Mouse (Mus musculus): ENCODE results near the gene Map4k1.

Map4k1 gene

DNA sequence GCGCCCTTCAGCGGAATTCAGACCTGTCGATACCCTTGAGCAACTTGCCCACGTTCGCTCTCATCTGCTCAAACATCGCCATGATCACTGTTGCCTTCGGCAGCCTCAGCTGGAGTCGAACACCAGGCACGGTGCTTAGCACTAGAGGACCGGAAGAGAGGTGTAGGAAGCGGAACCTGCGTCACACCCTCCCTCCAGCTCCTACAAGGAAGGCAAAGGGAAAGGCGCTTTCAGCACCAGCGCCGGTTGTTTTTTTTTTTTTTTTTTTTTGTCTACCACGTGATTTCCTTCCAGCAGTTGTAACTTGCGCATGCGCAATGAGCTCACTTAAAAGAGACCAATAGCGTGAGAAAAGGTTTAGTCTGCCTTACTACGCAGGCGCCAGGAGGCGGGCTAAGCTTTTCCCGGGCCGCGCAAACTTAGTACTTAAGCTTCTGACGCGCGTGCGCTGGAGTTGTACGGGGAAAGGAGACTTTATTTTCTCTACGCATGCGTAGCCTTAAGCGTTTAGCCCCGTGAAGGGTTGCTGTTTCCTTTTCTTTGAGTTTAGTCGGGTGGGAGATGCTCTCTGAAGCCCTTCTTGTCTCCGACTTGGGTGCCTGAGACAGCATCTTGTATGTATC lies at the start of gene Map4k1, which contains the start of gene Eif3k:
TSS of gene Map4k1 (plus strand) at position 400 of the 623 bp plus-strand sequence.
TSS of gene Eif3k (minus strand) at position 214 of the 623 bp plus-strand sequence.
- in situ Hi-C loops (cut with MboI, MseI), result loop anchor here (10.0 kb wide), 1 partner anchor 53 kb away; no protein-coding TSS in a partner anchor

- in situ Hi-C loops (cut with MboI, MseI), result no loop called here
These were observed 49.3 kb upstream of the Map4k1 start for GRCm38 (mm10) chr7:28932421-28933041.

GRCm38 (mm10) chr7:28933825-28934224 lies 48.0 kb upstream of the Map4k1 start:
- in situ Hi-C loops (cut with MboI, MseI), result no loop called here

DNA sequence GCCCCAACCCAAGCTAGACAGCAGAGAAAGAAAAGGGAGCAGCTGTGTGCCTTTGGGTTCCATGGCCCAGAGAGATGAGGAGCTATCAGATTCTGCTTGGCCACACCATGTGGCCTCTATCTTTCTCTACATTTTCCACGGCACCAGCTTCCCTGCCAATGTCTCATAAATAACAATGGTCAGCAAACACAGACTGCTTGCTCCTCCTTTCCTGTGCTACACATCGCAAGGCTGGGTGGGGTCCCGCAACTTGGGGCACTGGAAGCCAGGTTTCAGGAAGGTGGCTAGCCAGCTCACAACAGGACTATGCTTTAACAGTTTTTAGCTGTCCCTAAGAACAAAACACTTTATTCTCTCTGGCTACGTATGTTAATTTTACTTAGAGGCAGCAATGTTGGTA lies 45.1 kb upstream of the Map4k1 start:
- in situ Hi-C loops (cut with MboI, MseI), result no loop called here

GRCm38 (mm10) chr7:28938654-28939053 lies 43.2 kb upstream of the Map4k1 start:
- in situ Hi-C loops (cut with MboI, MseI), result no loop called here

GRCm38 (mm10) chr7:28939418-28940183 lies 42.2 kb upstream of the Map4k1 start:
- in situ Hi-C loops (cut with MboI, MseI), result no loop called here

GRCm38 (mm10) chr7:28941129-28941528 lies 40.7 kb upstream of the Map4k1 start:
- in situ Hi-C loops (cut with MboI, MseI), result no loop called here

- in situ Hi-C loops (cut with MboI, MseI), result no loop called here
These were observed 40.3 kb upstream of the Map4k1 start for GRCm38 (mm10) chr7:28941542-28941941.

- in situ Hi-C loops (cut with MboI, MseI), result no loop called here
These were observed 38.2 kb upstream of the Map4k1 start for GRCm38 (mm10) chr7:28943451-28944180.

- in situ Hi-C loops (cut with MboI, MseI), result no loop called here
These were observed 37.0 kb upstream of the Map4k1 start for GRCm38 (mm10) chr7:28944756-28945415.

- in situ Hi-C loops (cut with MboI, MseI), result no loop called here
These were observed 36.2 kb upstream of the Map4k1 start for GRCm38 (mm10) chr7:28945416-28946270.

DNA sequence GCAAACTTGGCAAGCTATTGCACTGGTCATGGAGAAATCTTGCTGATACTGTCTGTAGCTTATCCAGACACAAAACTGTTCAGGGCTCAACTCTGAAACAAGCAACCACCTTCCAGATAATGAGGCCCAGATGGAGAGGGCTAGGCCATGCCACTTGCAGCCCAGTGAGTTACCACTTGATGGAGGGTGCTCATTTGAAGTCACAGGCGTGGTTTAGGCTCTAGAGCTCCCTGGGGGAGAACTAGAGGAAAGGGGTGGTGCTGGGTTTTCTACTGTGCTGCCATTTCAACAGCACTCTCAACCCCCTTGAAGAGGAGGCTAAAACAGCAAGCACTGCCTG lies 35.6 kb upstream of the Map4k1 start:
- in situ Hi-C loops (cut with MboI, MseI), result no loop called here

GRCm38 (mm10) chr7:28948746-28949145 lies 33.1 kb upstream of the Map4k1 start:
- in situ Hi-C loops (cut with MboI, MseI), result no loop called here

GRCm38 (mm10) chr7:28949298-28949697 lies 32.6 kb upstream of the Map4k1 start:
- in situ Hi-C loops (cut with MboI, MseI), result no loop called here

- in situ Hi-C loops (cut with MboI, MseI), result no loop called here
These were observed 31.4 kb upstream of the Map4k1 start for GRCm38 (mm10) chr7:28950346-28951037.

GRCm38 (mm10) chr7:28951764-28952163 lies 30.1 kb upstream of the Map4k1 start:
- in situ Hi-C loops (cut with MboI, MseI), result no loop called here

DNA sequence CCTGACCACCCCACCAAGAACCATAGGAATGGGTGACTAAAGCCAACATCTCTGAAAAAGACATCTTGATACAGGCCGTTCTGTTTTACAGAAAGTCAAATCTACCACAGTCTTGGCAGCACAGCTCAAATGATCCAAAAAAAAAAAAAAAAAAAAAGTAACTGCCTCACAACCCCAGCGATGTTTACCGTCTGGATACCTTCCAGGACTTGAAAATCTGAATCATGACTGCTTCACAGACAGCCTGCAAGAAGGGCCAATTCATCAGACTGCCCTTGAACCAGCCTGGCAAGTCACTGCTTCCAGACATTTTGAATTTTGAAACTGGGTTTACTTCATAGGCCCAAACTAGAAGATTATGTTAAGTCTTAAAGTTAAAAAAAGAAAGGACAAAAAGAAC lies 29.1 kb upstream of the Map4k1 start:
- in situ Hi-C loops (cut with MboI, MseI), result no loop called here

DNA sequence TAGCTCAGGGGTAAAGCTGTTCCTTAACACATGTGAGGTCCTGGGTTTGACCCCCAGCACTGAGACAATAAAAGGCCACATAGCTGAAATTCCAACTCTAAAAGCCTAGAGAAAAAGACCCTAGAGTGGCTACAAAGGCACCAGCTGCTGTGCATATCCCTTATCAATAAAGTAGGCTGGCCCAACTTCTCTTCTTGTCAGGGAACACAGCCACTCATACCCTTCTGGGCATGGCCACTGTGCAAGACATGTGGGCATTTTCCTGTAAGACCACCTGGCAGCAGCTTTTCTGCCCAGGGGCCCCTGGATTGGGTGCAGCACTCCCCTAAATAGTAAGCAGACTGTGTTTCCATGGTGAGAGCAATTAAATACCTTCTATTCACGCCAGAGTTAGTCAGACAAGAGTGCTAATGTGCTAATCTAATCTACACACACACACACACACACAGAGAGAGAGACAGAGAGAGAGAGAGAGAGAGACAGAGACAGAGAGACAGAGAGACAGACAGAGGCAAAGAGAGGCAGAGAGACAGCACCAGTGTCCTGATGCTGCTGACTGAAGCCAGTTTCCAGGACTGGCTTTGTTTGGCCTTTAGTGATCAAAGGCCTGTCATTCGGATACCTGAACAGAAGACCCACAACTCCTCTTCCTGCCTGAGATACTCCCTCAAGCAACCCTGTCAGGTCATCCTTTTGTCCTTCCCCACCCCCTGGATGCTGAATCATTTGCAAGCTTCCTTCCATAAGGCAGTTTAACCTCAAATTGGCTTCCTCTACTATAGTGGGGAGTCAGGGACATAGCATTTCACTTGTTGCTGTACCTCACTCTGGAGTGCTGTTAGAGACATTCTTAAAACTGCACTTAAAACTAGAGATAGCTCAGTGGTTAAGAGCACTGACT lies 28.1 kb upstream of the Map4k1 start:
- in situ Hi-C loops (cut with MboI, MseI), result no loop called here

GRCm38 (mm10) chr7:28954773-28955172 lies 27.1 kb upstream of the Map4k1 start:
- in situ Hi-C loops (cut with MboI, MseI), result no loop called here

Data from T-helper 17 cell (primary cell).